Mouse (Mus musculus) E14TG2a.4 (cell line): ENCODE measurements around the gene Fgf12.

Experiments used
- CTCF ChIP-seq: conservative IDR thresholded peaks from 2 replicates; pipeline ENCODE4 v1.5.1; 2014; ENCODE audit warnings: low read length
- NANOG ChIP-seq: IDR thresholded peaks from 2 replicates; pipeline ENCODE4 v1.6.1; 2014; ENCODE audit warnings: borderline replicate concordance, low read length, mixed read lengths
- POU5F1 ChIP-seq: IDR thresholded peaks from 2 replicates; pipeline ENCODE4 v1.6.1; 2014; ENCODE audit warnings: low read length, borderline replicate concordance

DNA sequence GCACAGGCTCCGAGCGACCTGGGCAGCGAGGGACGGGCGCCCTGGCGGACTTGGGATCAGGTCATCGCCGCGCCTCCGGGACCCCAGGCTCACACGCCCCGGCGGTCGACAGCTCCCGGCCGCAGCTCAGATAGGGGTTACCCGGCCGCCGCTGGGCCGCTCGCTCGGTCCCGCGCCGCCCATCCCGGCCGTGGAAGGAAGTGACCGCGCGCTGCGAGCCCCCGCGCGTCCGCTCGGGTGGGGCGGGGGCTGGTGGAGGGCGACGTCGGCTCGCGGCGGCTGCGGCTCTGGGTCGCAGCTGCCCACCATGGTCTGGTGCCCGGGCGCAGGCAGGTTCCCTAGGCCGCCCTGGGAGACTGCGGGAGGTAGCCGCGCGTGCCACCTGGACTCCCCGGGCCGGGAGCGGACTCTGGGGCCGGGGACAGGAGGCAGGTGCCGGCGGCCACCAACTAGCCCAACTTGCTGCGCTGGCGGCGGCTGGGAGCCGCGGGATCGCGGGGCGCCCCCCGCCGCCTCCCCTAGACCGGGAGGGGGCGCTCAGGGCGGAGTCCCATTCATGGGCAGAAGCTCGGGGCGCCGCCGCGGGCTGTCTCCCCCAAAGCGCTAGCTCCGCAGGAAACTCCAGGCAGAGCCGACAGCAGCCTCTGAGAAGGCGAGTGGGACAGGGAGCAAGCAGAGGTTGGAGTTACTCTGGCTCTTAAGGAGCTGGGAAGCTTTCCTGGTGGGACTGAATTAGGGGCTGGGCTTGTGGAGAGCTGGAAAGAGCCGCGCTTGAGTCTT, 306.3 kb downstream of the Fgf12 start:
- TF ChIP-seq CTCF (no peak), NANOG (no peak), POU5F1 (no peak)
